Mouse (Mus musculus): Measurements from ENCODE around the gene Gm10563.

- no peak for TF ChIP-seq CTCF (IDR thresholded peaks at IDR 0.05)
- TF ChIP-seq EP300 (IDR thresholded peaks at IDR 0.05; ENCODE audit: insufficient read depth, low read depth, low read length): no peak
- TF ChIP-seq POLR2A (IDR thresholded peaks at IDR 0.05; ENCODE audit: insufficient read depth, low read depth, low read length): no peak
Observed at GRCm38 (mm10) chr4:155613264-155613663, 31.9 kb downstream of the Gm10563 start.
